Mouse (Mus musculus): ENCODE results near the gene Myh7. TPM values are rescaled to one million over a fixed set of nuclear protein-coding genes. Genes with fewer than 3 reads are reported as not detected.

The Myh7 gene
- polyA plus RNA-seq, 1 experiment from 2014 or later: 5.6 TPM

MicroRNAs encoded within 50 kb of the gene (microRNA counts, 519-probe panel; counts per million panel counts)
- microRNA mmu-miR-208a: not detected
- microRNA mmu-miR-208b: not detected

Small RNA genes within 50 kb of the gene (microRNA-seq; reads per million reads assigned to microRNA genes)
- gene Mir208a: 0.65 reads per million
- gene Mir208b: 4.7 reads per million, percentile 21 among the genes with 10 or more reads in this experiment

Other genes starting within 250 kb of the Myh7 start
- gene Slc7a8, start 212.7 kb downstream of the Myh7 start, polyA plus RNA-seq (2014; fragmentation: Nextera tagmentation; extraction: Ambion mirVana): 9.8 and 10.7 TPM in 2 replicates
- not detected in 2 replicates for gene Rnf212b, start 180.5 kb downstream of the Myh7 start, polyA plus RNA-seq (2014; fragmentation: Nextera tagmentation; extraction: Ambion mirVana)
- 10.7 and 10.8 TPM in 2 replicates for gene Homez, start 123.7 kb downstream of the Myh7 start, polyA plus RNA-seq (2014; fragmentation: Nextera tagmentation; extraction: Ambion mirVana)
- 5.0 and 5.7 TPM in 2 replicates for gene Ppp1r3e, start 117.1 kb downstream of the Myh7 start, polyA plus RNA-seq (2014; fragmentation: Nextera tagmentation; extraction: Ambion mirVana)
- 5.2 and 5.3 TPM in 2 replicates for gene Bcl2l2, start 111.2 kb downstream of the Myh7 start, polyA plus RNA-seq (2014; fragmentation: Nextera tagmentation; extraction: Ambion mirVana)
- gene Gm20521, start 111.2 kb downstream of the Myh7 start, polyA plus RNA-seq (2014; fragmentation: Nextera tagmentation; extraction: Ambion mirVana): not detected in 2 replicates
- 141 and 159 TPM in 2 replicates for gene Pabpn1, start 102.1 kb downstream of the Myh7 start, polyA plus RNA-seq (2014; fragmentation: Nextera tagmentation; extraction: Ambion mirVana)
- gene Slc22a17, start 81.5 kb downstream of the Myh7 start, polyA plus RNA-seq (2014; fragmentation: Nextera tagmentation; extraction: Ambion mirVana): 136 and 142 TPM in 2 replicates
- 15.4 and 15.6 TPM in 2 replicates for gene Efs, start 68.5 kb downstream of the Myh7 start, polyA plus RNA-seq (2014; fragmentation: Nextera tagmentation; extraction: Ambion mirVana)
- 0.72 and 0.74 TPM in 2 replicates for gene Il25, start 61.9 kb downstream of the Myh7 start, polyA plus RNA-seq (2014; fragmentation: Nextera tagmentation; extraction: Ambion mirVana)
- gene Cmtm5, start 58.4 kb downstream of the Myh7 start, polyA plus RNA-seq (2014; fragmentation: Nextera tagmentation; extraction: Ambion mirVana): 11.3 and 11.4 TPM in 2 replicates
- 0.78 and 2.1 TPM in 2 replicates for gene Myh6, start 27.7 kb downstream of the Myh7 start, polyA plus RNA-seq (2014; fragmentation: Nextera tagmentation; extraction: Ambion mirVana)
- not detected in 2 replicates for gene Gm17428, start 17.7 kb downstream of the Myh7 start, polyA plus RNA-seq (2014; fragmentation: Nextera tagmentation; extraction: Ambion mirVana)
- 42.6 and 43.1 TPM in 2 replicates for gene Ngdn, start 20.8 kb upstream of the Myh7 start, polyA plus RNA-seq (2014; fragmentation: Nextera tagmentation; extraction: Ambion mirVana)
- gene Zfhx2, start 97.7 kb upstream of the Myh7 start, polyA plus RNA-seq (2014; fragmentation: Nextera tagmentation; extraction: Ambion mirVana): 17.8 and 21.5 TPM in 2 replicates
- gene Thtpa, start 100.2 kb upstream of the Myh7 start, polyA plus RNA-seq (2014; fragmentation: Nextera tagmentation; extraction: Ambion mirVana): 30.4 and 30.7 TPM in 2 replicates
- gene Ap1g2, start 112.0 kb upstream of the Myh7 start, polyA plus RNA-seq (2014; fragmentation: Nextera tagmentation; extraction: Ambion mirVana): 6.3 and 8.6 TPM in 2 replicates
- 35.4 and 42.7 TPM in 2 replicates for gene Jph4, start 122.3 kb upstream of the Myh7 start, polyA plus RNA-seq (2014; fragmentation: Nextera tagmentation; extraction: Ambion mirVana)
- 1.4 and 1.8 TPM in 2 replicates for gene Dhrs2, start 227.4 kb upstream of the Myh7 start, polyA plus RNA-seq (2014; fragmentation: Nextera tagmentation; extraction: Ambion mirVana)

Measured in hindbrain, embryonic 14.5 days (tissue).